Mouse (Mus musculus) gastrocnemius, postnatal 25 days (tissue): ENCODE data around the gene Nanp. TPM values are rescaled to one million over a fixed set of nuclear protein-coding genes. Genes with fewer than 3 reads are reported as not detected.

Experiments used
- DNase-seq: peaks from one replicate; pipeline ENCODE4 v3.0.0; 2022
- total RNA-seq, 2 experiments: library from RNA; stranded (reverse); gene quantifications; 1 replicate in 1 of 2; 2 replicates in 1 of 2; pipeline ENCODE4 v1.2.3; 2021

Gene Nanp
- total RNA-seq, 2 experiments from 2014 or later: 3.3 to 3.4 TPM

- no peak for DNase-seq
Measured at GRCm38 (mm10) chr2:150999021-150999420, 40.2 kb downstream of the Nanp start.

GRCm38 (mm10) chr2:150997618-150998017 is 41.6 kb downstream of the Nanp start:
- no peak for DNase-seq

GRCm38 (mm10) chr2:150995324-150995723 is 43.9 kb downstream of the Nanp start:
- no peak for DNase-seq

- DNase-seq: no peak
Measured at GRCm38 (mm10) chr2:150991050-150991449, 48.1 kb downstream of the Nanp start.

GRCm38 (mm10) chr2:150990506-150990905 is 48.7 kb downstream of the Nanp start:
- DNase-seq: no peak

GRCm38 (mm10) chr2:150985359-150985758 is 53.8 kb downstream of the Nanp start:
- no peak for DNase-seq

- DNase-seq: no peak
Measured at GRCm38 (mm10) chr2:150982051-150982450, 57.1 kb downstream of the Nanp start.

- DNase-seq: no peak
Measured at GRCm38 (mm10) chr2:150981524-150981923, 57.7 kb downstream of the Nanp start.

GRCm38 (mm10) chr2:150979861-150980620 is 59.2 kb downstream of the Nanp start:
- DNase-seq: no peak

Other genes with a start within 250 kb of the Nanp start
- gene Abhd12, start 134.7 kb downstream of the Nanp start, total RNA-seq: 10 to 100 TPM; 24.7 to 24.8 TPM
- gene Gins1, start 134.0 kb downstream of the Nanp start, total RNA-seq: 1 to 10 TPM; 1.6 to 2.3 TPM
- under 1 TPM; 0.29 to 0.43 TPM for gene Ninl, start within 50 bp of the Nanp start, total RNA-seq
- gene Gm14151, start 53.0 kb upstream of the Nanp start, total RNA-seq: not detected
- not detected for gene Gm14147, start 58.8 kb upstream of the Nanp start, total RNA-seq